Mouse (Mus musculus) hindbrain, embryonic 14.5 days (tissue): ENCODE results near the gene Arhgap24. TPM values are rescaled to one million over a fixed set of nuclear protein-coding genes. Genes with fewer than 3 reads are reported as not detected.

Experiments
- ATAC-seq: fragments of 200-750 bp; cut with Nextera tagmentation; 2 replicates; pipeline ENCODE4 v1.8.0; 2017; ENCODE audit warnings: moderate number of reproducible peaks, mild to moderate bottlenecking, moderate TSS enrichment, moderate library complexity; ENCODE audit not compliant: low FRiP score
- DNase-seq: peaks from one replicate; pipeline ENCODE4 v3.0.0-alpha.2; 2015; ENCODE audit warnings: low spot score
- H3K27ac ChIP-seq: fragments of 300-500 bp; sonication (generic); 2 replicates; pipeline ENCODE4 v1.5.1; 2014; ENCODE audit warnings: mild to moderate bottlenecking, moderate library complexity
- H3K27me3 ChIP-seq: fragments of 300-500 bp; sonication (generic); 2 replicates; pipeline ENCODE4 v1.6.1; 2014; ENCODE audit warnings: mild to moderate bottlenecking, low read length, mixed read lengths; ENCODE audit not compliant: control insufficient read depth, insufficient read depth
- H3K36me3 ChIP-seq: fragments of 300-500 bp; sonication (generic); replicated peaks from 2 replicates; pipeline ENCODE4 v1.6.1; 2014; ENCODE audit not compliant: control insufficient read depth, insufficient read depth
- H3K4me1 ChIP-seq: fragments of 300-500 bp; sonication (generic); replicated peaks from 2 replicates; pipeline ENCODE4 v1.6.1; 2014; ENCODE audit warnings: antibody characterized with exemption, low read length, mixed read lengths; ENCODE audit not compliant: control insufficient read depth, insufficient read depth
- H3K4me2 ChIP-seq: fragments of 300-500 bp; sonication (generic); replicated peaks from 2 replicates; pipeline ENCODE4 v1.6.1; 2014; ENCODE audit warnings: mild to moderate bottlenecking, moderate library complexity
- H3K4me3 ChIP-seq: fragments of 300-500 bp; sonication (generic); replicated peaks from 2 replicates; pipeline ENCODE4 v1.5.1; 2014; ENCODE audit warnings: mild to moderate bottlenecking, low read length
- H3K9ac ChIP-seq: fragments of 300-500 bp; sonication (generic); 2 replicates; pipeline ENCODE4 v1.6.1; 2014
- H3K9me3 ChIP-seq: fragments of 300-500 bp; sonication (generic); 2 replicates; pipeline ENCODE4 v1.6.1; 2016; ENCODE audit warnings: low read length; ENCODE audit not compliant: control insufficient read depth
- WGBS: fragments of 180-500 bp; shearing (Covaris S2); extraction: QIAGEN DNeasy Blood & Tissue Kit; methylation state at CpG from one replicate; pipeline ENCODE4 v1.1.7; 2014; 5-methylcytosine and 5-hydroxymethylcytosine counted together
- polyA plus RNA-seq: library from polyadenylated mRNA; unstranded; fragments of >200 nt; fragmentation: Nextera tagmentation; extraction: Ambion mirVana; gene quantifications from 2 replicates; pipeline ENCODE4 v1.2.1, GENCODE M21; 2014

Arhgap24 gene
- polyA plus RNA-seq, 1 experiment from 2014 or later = 10.3 TPM

- Histone ChIP-seq H3K9ac (no peak overlapping the region), H3K4me3 (no peak overlapping the region), H3K4me2 (no peak overlapping the region), H3K36me3 (no peaks in the 10 kb centered on the region), H3K27ac (no peak overlapping the region), H3K4me1 (0 out of 2 replicates have a peak, but pooled peaks cover 9% of the 10 kb centered on the region), H3K27me3 (no peaks in the 10 kb centered on the region), H3K9me3 (no peaks in the 10 kb centered on the region)
- WGBS = 79% methylated on average over 5 of the region's 5 CpGs
- DNase-seq = no peak
- no peak for ATAC-seq
Observed at GRCm38 (mm10) chr5:102670731-102671345, 189.6 kb downstream of the Arhgap24 start.

GRCm38 (mm10) chr5:102675326-102675725 lies 194.1 kb downstream of the Arhgap24 start:
- Histone ChIP-seq H3K27ac (no peak overlapping the region), H3K9ac (no peak overlapping the region), H3K36me3 (no peaks in the 10 kb centered on the region), H3K4me3 (no peak overlapping the region), H3K4me1 (0 out of 2 replicates have a peak, but pooled peaks cover 9% of the 10 kb centered on the region), H3K27me3 (no peaks in the 10 kb centered on the region), H3K9me3 (no peaks in the 10 kb centered on the region), H3K4me2 (no peak overlapping the region)
- WGBS = 66% methylated on average over 2 of the region's 2 CpGs
- ATAC-seq (no peak), DNase-seq (no peak)

- 42% methylated on average over 2 of the region's 2 CpGs for WGBS
- DNase-seq (no peak), ATAC-seq (no peak)
- Histone ChIP-seq H3K4me3 (no peak overlapping the region), H3K4me1 (0 out of 2 replicates have a peak, but pooled peaks cover 9% of the 10 kb centered on the region), H3K36me3 (no peaks in the 10 kb centered on the region), H3K9me3 (no peaks in the 10 kb centered on the region), H3K27me3 (no peaks in the 10 kb centered on the region), H3K27ac (no peak overlapping the region), H3K4me2 (no peak overlapping the region), H3K9ac (no peak overlapping the region)
Observed at GRCm38 (mm10) chr5:102677176-102677575, 196.0 kb downstream of the Arhgap24 start.

GRCm38 (mm10) chr5:102687673-102688072 lies 206.5 kb downstream of the Arhgap24 start:
- Histone ChIP-seq H3K27ac (no peak overlapping the region), H3K9me3 (no peaks in the 10 kb centered on the region), H3K4me3 (no peak overlapping the region), H3K4me2 (no peak overlapping the region), H3K36me3 (no peaks in the 10 kb centered on the region), H3K27me3 (no peaks in the 10 kb centered on the region), H3K4me1 (no peaks in the 10 kb centered on the region), H3K9ac (no peak overlapping the region)
- DNase-seq (no peak), ATAC-seq (no peak)
- WGBS = 77% methylated on average over 5 of the region's 5 CpGs

GRCm38 (mm10) chr5:102692487-102692886 lies 211.3 kb downstream of the Arhgap24 start:
- Histone ChIP-seq H3K27me3 (no peaks in the 10 kb centered on the region), H3K27ac (no peak overlapping the region), H3K4me3 (no peak overlapping the region), H3K4me1 (no peaks in the 10 kb centered on the region), H3K36me3 (no peaks in the 10 kb centered on the region), H3K9me3 (no peaks in the 10 kb centered on the region), H3K9ac (no peak overlapping the region), H3K4me2 (no peak overlapping the region)
- WGBS = 17% methylated on average over 4 of the region's 4 CpGs
- DNase-seq (peak; percentile 92), ATAC-seq (peak; percentile 76; the same call in 1 of the 2 replicates)

- H3K4me3 ChIP-seq = no peak overlapping the region
- H3K4me2 ChIP-seq = no peak overlapping the region
- H3K27me3 ChIP-seq = no peaks in the 10 kb centered on the region
- no peaks in the 10 kb centered on the region for H3K9me3 ChIP-seq
- ATAC-seq (no peak), DNase-seq (no peak)
- H3K9ac ChIP-seq = no peak overlapping the region
- H3K4me1 ChIP-seq = no peaks in the 10 kb centered on the region
- no peak overlapping the region for H3K27ac ChIP-seq
- H3K36me3 ChIP-seq = no peaks in the 10 kb centered on the region
- WGBS = 81% methylated on average over 2 of the region's 2 CpGs
Observed at GRCm38 (mm10) chr5:102693192-102693591, 212.0 kb downstream of the Arhgap24 start.

GRCm38 (mm10) chr5:102693871-102694270 lies 212.7 kb downstream of the Arhgap24 start:
- no peaks in the 10 kb centered on the region for H3K27me3 ChIP-seq
- ATAC-seq (no peak), DNase-seq (no peak)
- no peak overlapping the region for H3K9ac ChIP-seq
- H3K27ac ChIP-seq = no peak overlapping the region
- no peak overlapping the region for H3K4me2 ChIP-seq
- H3K4me1 ChIP-seq = no peaks in the 10 kb centered on the region
- no peak overlapping the region for H3K4me3 ChIP-seq
- H3K9me3 ChIP-seq = no peaks in the 10 kb centered on the region
- no peaks in the 10 kb centered on the region for H3K36me3 ChIP-seq
- 95% methylated on average over 3 of the region's 3 CpGs for WGBS

- Histone ChIP-seq H3K4me3 (no peak overlapping the region), H3K9ac (no peak overlapping the region), H3K9me3 (no peaks in the 10 kb centered on the region), H3K27ac (no peak overlapping the region), H3K36me3 (no peaks in the 10 kb centered on the region), H3K4me1 (no peaks in the 10 kb centered on the region), H3K27me3 (no peaks in the 10 kb centered on the region), H3K4me2 (no peak overlapping the region)
- DNase-seq = no peak
- no peak for ATAC-seq
- 78% methylated on average over 1 of the region's 1 CpGs for WGBS
Observed at GRCm38 (mm10) chr5:102697784-102698183, 216.6 kb downstream of the Arhgap24 start.

- 83% methylated on average over 5 of the region's 5 CpGs for WGBS
Observed at GRCm38 (mm10) chr5:102698396-102698795, 217.2 kb downstream of the Arhgap24 start.

GRCm38 (mm10) chr5:102698891-102699290 lies 217.7 kb downstream of the Arhgap24 start:
- H3K9ac ChIP-seq = no peak overlapping the region
- no peak overlapping the region for H3K4me3 ChIP-seq
- no peak for DNase-seq
- 93% methylated on average over 2 of the region's 2 CpGs for WGBS
- ATAC-seq = no peak
- H3K4me1 ChIP-seq = no peaks in the 10 kb centered on the region
- H3K36me3 ChIP-seq = no peaks in the 10 kb centered on the region
- no peak overlapping the region for H3K27ac ChIP-seq
- H3K27me3 ChIP-seq = no peaks in the 10 kb centered on the region
- no peaks in the 10 kb centered on the region for H3K9me3 ChIP-seq
- H3K4me2 ChIP-seq = no peak overlapping the region

More at GRCm38 (mm10) chr5:102698396-102698795, 217.2 kb downstream of the Arhgap24 start:
- DNase-seq (no peak), ATAC-seq (no peak)
- no peaks in the 10 kb centered on the region for H3K4me1 ChIP-seq
- no peaks in the 10 kb centered on the region for H3K27me3 ChIP-seq
- no peak overlapping the region for H3K9ac ChIP-seq
- H3K36me3 ChIP-seq = no peaks in the 10 kb centered on the region
- no peaks in the 10 kb centered on the region for H3K9me3 ChIP-seq
- H3K27ac ChIP-seq = no peak overlapping the region
- H3K4me2 ChIP-seq = no peak overlapping the region
- no peak overlapping the region for H3K4me3 ChIP-seq
